Mouse (Mus musculus): Measurements from ENCODE around the gene Eprs. TPM values are rescaled to one million over a fixed set of nuclear protein-coding genes. Genes with fewer than 3 reads are reported as not detected.

Gene Eprs
- polyA plus RNA-seq, 1 experiment: 94.5 TPM

DNA sequence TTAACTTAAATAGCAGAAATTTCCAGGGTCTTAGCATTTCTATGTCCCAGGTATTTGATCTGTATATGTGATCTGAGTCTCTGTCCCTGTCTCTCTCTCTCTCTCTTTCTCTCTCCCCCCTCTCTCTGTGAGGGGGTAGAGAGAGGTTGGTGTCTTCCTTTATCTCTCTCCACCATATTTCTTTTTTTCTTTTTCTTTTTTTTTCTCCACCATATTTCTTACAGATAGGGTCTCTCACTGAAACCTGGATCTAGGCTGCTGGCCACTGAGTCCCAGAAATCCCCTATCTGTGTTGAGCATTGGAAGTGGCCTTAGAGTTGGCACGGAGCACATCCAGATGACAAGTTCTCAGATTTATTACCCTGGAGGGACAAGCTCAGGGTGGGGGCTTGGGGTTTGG lies 110.6 kb downstream of the Eprs start:
- no peaks in the 10 kb centered on the region for H3K79me2 ChIP-seq (ENCODE audit: control insufficient read depth, insufficient read depth)
- peaks cover 25% of the 10 kb centered on the region for H3K27me3 ChIP-seq (ENCODE audit: control insufficient read depth, insufficient read depth, insufficient read length)
- H3K4me3 ChIP-seq: no peak overlapping the region
- no peak overlapping the region for H3K4me2 ChIP-seq (ENCODE audit: low read depth)
- no peak overlapping the region for H3ac ChIP-seq (ENCODE audit: control insufficient read depth, insufficient read length)
- no peaks in the 10 kb centered on the region for H3K36me3 ChIP-seq (ENCODE audit: control insufficient read depth, insufficient read depth)
- no peak for TF ChIP-seq USF1 (IDR thresholded peaks at IDR 0.05; ENCODE audit: low read depth)
- TF ChIP-seq MYOG (IDR thresholded peaks at IDR 0.05; ENCODE audit: control insufficient read depth in 1 of 3, insufficient read depth in 1 of 3, insufficient read length in 2 of 3, low read depth in 2 of 3): no peak
- TF ChIP-seq POLR2A (IDR thresholded peaks at IDR 0.05; ENCODE audit: insufficient read length, low read depth): no peak
- TF ChIP-seq SRF (IDR thresholded peaks at IDR 0.05; ENCODE audit: control insufficient read depth, insufficient read length, low read depth): no peak
- TF ChIP-seq TCF3 (IDR thresholded peaks at IDR 0.05; ENCODE audit: insufficient read length, low read depth): no peak
- no peak for TF ChIP-seq TCF12 (IDR thresholded peaks at IDR 0.05; ENCODE audit: insufficient read depth, poor library complexity, severe bottlenecking)
- TF ChIP-seq MYOD1 (IDR thresholded peaks at IDR 0.05; ENCODE audit: control insufficient read depth in 1 of 3, insufficient read length in 2 of 3, low read depth in 2 of 3): no peak
- TF ChIP-seq MAX (IDR thresholded peaks at IDR 0.05; ENCODE audit: low read depth): no peak
- TF ChIP-seq POLR2AphosphoS2 (IDR thresholded peaks at IDR 0.05; ENCODE audit: insufficient read length, low read depth): no peak
- TF ChIP-seq REST (IDR thresholded peaks at IDR 0.05; ENCODE audit: insufficient read depth, insufficient read length): no peak
- TF ChIP-seq CEBPB (IDR thresholded peaks at IDR 0.05; ENCODE audit: insufficient read depth, poor library complexity, severe bottlenecking): no peak
- no peak for TF ChIP-seq E2F4 (IDR thresholded peaks at IDR 0.05; ENCODE audit: insufficient read depth)

Other genes with a start within 250 kb of the Eprs start
- 32.2 TPM for gene Rab3gap2, start 158.9 kb upstream of the Eprs start, polyA plus RNA-seq (2012; fragmentation: generic; extraction: Trizol)
- gene Iars2, start 33.6 kb upstream of the Eprs start, polyA plus RNA-seq (2012; fragmentation: generic; extraction: Trizol): 16.2 TPM
- 20.0 TPM for gene Bpnt1, start 30.9 kb upstream of the Eprs start, polyA plus RNA-seq (2012; fragmentation: generic; extraction: Trizol)
- gene Slc30a10, start 91.8 kb downstream of the Eprs start, polyA plus RNA-seq (2012; fragmentation: generic; extraction: Trizol): not detected

Measured in myocyte (in vitro differentiated cells).